Mouse (Mus musculus): Measurements from ENCODE around the gene Mical2. TPM values are rescaled to one million over a fixed set of nuclear protein-coding genes. Genes with fewer than 3 reads are reported as not detected.

Gene Mical2
- polyA plus RNA-seq, 1 experiment, result 20.7 TPM

- 45% methylated on average over 4 of the region's 4 CpGs for WGBS
- no peak for TF ChIP-seq CTCF (IDR thresholded peaks at IDR 0.05; ENCODE audit: extremely low read depth, insufficient read length, insufficient replicate concordance, low read depth, low read length)
- TF ChIP-seq POLR2A (IDR thresholded peaks at IDR 0.05; ENCODE audit: low read depth, low read length), result no peak
- H3K27ac ChIP-seq (ENCODE audit: insufficient read depth, low read depth, low read length), result peak overlapping the region; percentile 66; the same call in 1 of the 2 replicates
Observed at GRCm38 (mm10) chr7:112310017-112310360, 84.3 kb downstream of the Mical2 start.

GRCm38 (mm10) chr7:112313211-112313610 is 87.6 kb downstream of the Mical2 start:
- TF ChIP-seq CTCF (IDR thresholded peaks at IDR 0.05; ENCODE audit: extremely low read depth, insufficient read length, insufficient replicate concordance, low read depth, low read length) (no peak), POLR2A (IDR thresholded peaks at IDR 0.05; ENCODE audit: low read depth, low read length) (no peak)
- peaks cover 51% of the 10 kb centered on the region for H3K36me3 ChIP-seq (ENCODE audit: control insufficient read depth, insufficient read depth, low read length)
- 79% methylated on average over 5 of the region's 5 CpGs for WGBS
- no peak overlapping the region for H3K4me3 ChIP-seq (ENCODE audit: low read depth, low read length)
- no peak overlapping the region for H3K27ac ChIP-seq (ENCODE audit: insufficient read depth, low read depth, low read length)
- H3K27me3 ChIP-seq (ENCODE audit: control insufficient read depth, insufficient read depth, low read length), result no peaks in the 10 kb centered on the region
- H3K4me1 ChIP-seq (ENCODE audit: control insufficient read depth, insufficient read depth, insufficient read length, low read length), result peaks cover 26% of the 10 kb centered on the region

More at GRCm38 (mm10) chr7:112310017-112310360, 84.3 kb downstream of the Mical2 start:
- Histone ChIP-seq H3K27me3 (ENCODE audit: control insufficient read depth, insufficient read depth, low read length) (no peaks in the 10 kb centered on the region), H3K4me3 (ENCODE audit: low read depth, low read length) (no peak overlapping the region), H3K36me3 (ENCODE audit: control insufficient read depth, insufficient read depth, low read length) (peaks cover 55% of the 10 kb centered on the region), H3K4me1 (ENCODE audit: control insufficient read depth, insufficient read depth, insufficient read length, low read length) (peaks cover 10% of the 10 kb centered on the region)

GRCm38 (mm10) chr7:112313670-112314069 is 88.0 kb downstream of the Mical2 start:
- no peak for TF ChIP-seq POLR2A (IDR thresholded peaks at IDR 0.05; ENCODE audit: low read depth, low read length)
- no peak for TF ChIP-seq CTCF (IDR thresholded peaks at IDR 0.05; ENCODE audit: extremely low read depth, insufficient read length, insufficient replicate concordance, low read depth, low read length)
- no peak overlapping the region for H3K4me3 ChIP-seq (ENCODE audit: low read depth, low read length)
- no peaks in the 10 kb centered on the region for H3K27me3 ChIP-seq (ENCODE audit: control insufficient read depth, insufficient read depth, low read length)
- peaks cover 27% of the 10 kb centered on the region for H3K4me1 ChIP-seq (ENCODE audit: control insufficient read depth, insufficient read depth, insufficient read length, low read length)
- H3K36me3 ChIP-seq (ENCODE audit: control insufficient read depth, insufficient read depth, low read length), result peaks cover 56% of the 10 kb centered on the region
- WGBS, result 80% methylated on average over 5 of the region's 5 CpGs
- H3K27ac ChIP-seq (ENCODE audit: insufficient read depth, low read depth, low read length), result no peak overlapping the region

DNA sequence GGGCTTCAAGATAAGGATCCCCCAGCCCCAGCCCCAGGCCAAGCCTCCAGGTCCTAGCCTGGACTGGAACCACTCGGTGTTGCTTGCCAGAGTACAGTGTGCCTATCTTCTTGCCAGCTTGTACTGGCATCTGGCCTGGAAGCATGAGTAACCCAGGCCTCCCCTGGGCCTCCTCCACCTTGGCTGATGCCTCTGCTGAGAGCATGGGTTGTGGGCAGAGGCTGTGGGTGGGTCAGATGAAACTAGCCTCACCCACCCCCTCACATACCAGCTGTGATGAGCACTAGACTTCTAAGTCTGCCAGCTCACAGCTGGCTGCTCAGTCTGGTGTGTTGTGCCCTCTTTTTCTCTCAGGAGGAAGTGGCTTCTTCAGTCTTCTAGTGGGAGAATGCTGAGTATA is 90.6 kb downstream of the Mical2 start:
- no peaks in the 10 kb centered on the region for H3K27me3 ChIP-seq (ENCODE audit: control insufficient read depth, insufficient read depth, low read length)
- TF ChIP-seq POLR2A (IDR thresholded peaks at IDR 0.05; ENCODE audit: low read depth, low read length) (no peak), CTCF (IDR thresholded peaks at IDR 0.05; ENCODE audit: extremely low read depth, insufficient read length, insufficient replicate concordance, low read depth, low read length) (no peak)
- H3K27ac ChIP-seq (ENCODE audit: insufficient read depth, low read depth, low read length), result no peak overlapping the region
- 13% methylated on average over 1 of the region's 1 CpGs for WGBS
- H3K36me3 ChIP-seq (ENCODE audit: control insufficient read depth, insufficient read depth, low read length), result peaks cover 56% of the 10 kb centered on the region
- peaks cover 36% of the 10 kb centered on the region for H3K4me1 ChIP-seq (ENCODE audit: control insufficient read depth, insufficient read depth, insufficient read length, low read length)
- no peak overlapping the region for H3K4me3 ChIP-seq (ENCODE audit: low read depth, low read length)

- Histone ChIP-seq H3K27ac (ENCODE audit: insufficient read depth, low read depth, low read length) (peak overlapping the region; percentile 30; the same call in 1 of the 2 replicates), H3K4me1 (ENCODE audit: control insufficient read depth, insufficient read depth, insufficient read length, low read length) (peaks cover 46% of the 10 kb centered on the region), H3K36me3 (ENCODE audit: control insufficient read depth, insufficient read depth, low read length) (peaks cover 55% of the 10 kb centered on the region), H3K4me3 (ENCODE audit: low read depth, low read length) (no peak overlapping the region), H3K27me3 (ENCODE audit: control insufficient read depth, insufficient read depth, low read length) (no peaks in the 10 kb centered on the region)
- WGBS, result 27% methylated on average over 5 of the region's 5 CpGs
- TF ChIP-seq POLR2A (IDR thresholded peaks at IDR 0.05; ENCODE audit: low read depth, low read length) (no peak), CTCF (IDR thresholded peaks at IDR 0.05; ENCODE audit: extremely low read depth, insufficient read length, insufficient replicate concordance, low read depth, low read length) (no peak)
Observed at GRCm38 (mm10) chr7:112317491-112317890, 91.8 kb downstream of the Mical2 start.

- Histone ChIP-seq H3K4me1 (ENCODE audit: control insufficient read depth, insufficient read depth, insufficient read length, low read length) (peaks cover 46% of the 10 kb centered on the region), H3K36me3 (ENCODE audit: control insufficient read depth, insufficient read depth, low read length) (peaks cover 52% of the 10 kb centered on the region), H3K27me3 (ENCODE audit: control insufficient read depth, insufficient read depth, low read length) (no peaks in the 10 kb centered on the region), H3K4me3 (ENCODE audit: low read depth, low read length) (no peak overlapping the region), H3K27ac (ENCODE audit: insufficient read depth, low read depth, low read length) (no peak overlapping the region)
- 93% methylated on average over 11 of the region's 11 CpGs for WGBS
- no peak for TF ChIP-seq POLR2A (IDR thresholded peaks at IDR 0.05; ENCODE audit: low read depth, low read length)
- no peak for TF ChIP-seq CTCF (IDR thresholded peaks at IDR 0.05; ENCODE audit: extremely low read depth, insufficient read length, insufficient replicate concordance, low read depth, low read length)
Observed at GRCm38 (mm10) chr7:112318306-112318705, 92.7 kb downstream of the Mical2 start.

GRCm38 (mm10) chr7:112319419-112319818 is 93.8 kb downstream of the Mical2 start:
- 23% methylated on average over 4 of the region's 4 CpGs for WGBS
- Histone ChIP-seq H3K36me3 (ENCODE audit: control insufficient read depth, insufficient read depth, low read length) (peaks cover 55% of the 10 kb centered on the region), H3K4me1 (ENCODE audit: control insufficient read depth, insufficient read depth, insufficient read length, low read length) (peaks cover 46% of the 10 kb centered on the region), H3K4me3 (ENCODE audit: low read depth, low read length) (no peak overlapping the region), H3K27ac (ENCODE audit: insufficient read depth, low read depth, low read length) (no peak overlapping the region), H3K27me3 (ENCODE audit: control insufficient read depth, insufficient read depth, low read length) (no peaks in the 10 kb centered on the region)
- TF ChIP-seq CTCF (IDR thresholded peaks at IDR 0.05; ENCODE audit: extremely low read depth, insufficient read length, insufficient replicate concordance, low read depth, low read length), result no peak
- TF ChIP-seq POLR2A (IDR thresholded peaks at IDR 0.05; ENCODE audit: low read depth, low read length), result no peak
